Mouse (Mus musculus) layer of hippocampus, postnatal 10 days (tissue): ENCODE results near the gene Tagln3. TPM values are rescaled to one million over a fixed set of nuclear protein-coding genes. Genes with fewer than 3 reads are reported as not detected.
A peak's percentile ranks its signal among the peaks of the same experiment; 100 is the strongest.

Experiments used
- DNase-seq, 2 experiments: peaks; one replicate each; pipeline ENCODE4 v3.0.0; 2021; ENCODE audit warnings: low spot score in 2 of 2
- long read RNA-seq: library from polyadenylated mRNA; stranded (forward); transcript quantifications from one replicate; pipeline ENCODE4 v2.0.0, GENCODE M21; 2023
- total RNA-seq, 2 experiments: library from RNA; stranded (reverse); gene quantifications; 2 replicates each; pipeline ENCODE4 v1.2.3; 2021

Tagln3 gene
- 100 to 1,000 TPM; 251 to 259 TPM for total RNA-seq
- long read RNA-seq, transcript Tagln3-201 (4 exons, 1,240 nt): major isoform, 497 of 516 reads
- long read RNA-seq, partial matches to known transcripts: 6 of 516 reads
- long read RNA-seq, other reads (novel, unspliced or antisense): 13 of 516 reads

DNA sequence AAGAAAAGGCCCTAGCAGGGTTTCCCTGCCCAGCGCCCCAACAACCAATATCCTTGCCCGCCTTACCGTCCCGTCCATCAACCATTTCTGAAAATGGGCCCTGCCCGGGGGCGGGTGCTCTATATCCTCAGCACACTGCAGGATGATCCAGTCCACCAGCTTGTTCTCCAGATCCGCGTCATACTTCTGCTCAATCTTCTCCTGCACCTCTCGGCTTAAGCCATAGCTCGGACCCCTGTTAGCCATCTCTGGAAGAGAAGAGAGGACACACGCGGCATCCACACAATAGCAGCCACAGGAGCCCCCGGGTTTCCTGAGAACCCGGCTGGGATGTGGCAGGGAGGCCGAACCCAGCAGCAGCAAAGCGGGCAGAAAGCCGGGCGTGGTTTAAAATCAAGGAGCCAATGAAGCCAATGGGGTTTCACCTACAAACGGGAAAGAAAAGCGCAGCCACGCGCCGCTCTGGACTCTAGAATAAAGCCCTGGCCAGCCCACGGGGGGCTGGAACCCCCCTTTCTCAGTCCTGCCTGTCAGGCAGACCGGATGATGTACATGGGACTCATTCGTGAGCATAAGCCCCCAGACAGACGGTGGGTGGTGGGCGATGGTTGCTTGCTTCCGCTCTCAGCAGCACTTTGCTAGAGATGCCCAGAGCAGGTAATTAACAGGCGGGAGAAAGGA is at the start of gene Tagln3:
TSS of gene Tagln3 (minus strand) at position 548 of the 681 bp plus-strand sequence.
- peak; percentile 76 to 81 for DNase-seq

DNA sequence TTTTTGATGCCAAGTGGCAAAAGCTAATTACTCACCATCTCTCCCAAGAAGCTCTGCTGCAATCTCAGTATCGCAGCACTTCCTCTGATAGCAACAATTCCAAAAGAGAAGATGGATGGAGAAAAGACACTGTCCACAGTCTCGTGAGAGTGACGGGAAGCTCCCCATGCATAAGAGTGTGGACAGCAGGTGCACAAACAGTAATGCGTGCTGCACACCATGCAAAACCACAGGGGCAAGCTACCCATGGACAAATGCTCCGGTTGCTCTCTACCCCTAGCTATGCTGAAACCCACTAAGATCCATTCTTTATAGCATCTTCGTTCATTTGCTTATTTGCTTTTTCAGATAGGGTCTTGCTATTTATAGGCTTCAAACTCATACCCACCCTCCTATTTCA is 46.5 kb upstream of the Tagln3 start:
- no peak for DNase-seq

DNA sequence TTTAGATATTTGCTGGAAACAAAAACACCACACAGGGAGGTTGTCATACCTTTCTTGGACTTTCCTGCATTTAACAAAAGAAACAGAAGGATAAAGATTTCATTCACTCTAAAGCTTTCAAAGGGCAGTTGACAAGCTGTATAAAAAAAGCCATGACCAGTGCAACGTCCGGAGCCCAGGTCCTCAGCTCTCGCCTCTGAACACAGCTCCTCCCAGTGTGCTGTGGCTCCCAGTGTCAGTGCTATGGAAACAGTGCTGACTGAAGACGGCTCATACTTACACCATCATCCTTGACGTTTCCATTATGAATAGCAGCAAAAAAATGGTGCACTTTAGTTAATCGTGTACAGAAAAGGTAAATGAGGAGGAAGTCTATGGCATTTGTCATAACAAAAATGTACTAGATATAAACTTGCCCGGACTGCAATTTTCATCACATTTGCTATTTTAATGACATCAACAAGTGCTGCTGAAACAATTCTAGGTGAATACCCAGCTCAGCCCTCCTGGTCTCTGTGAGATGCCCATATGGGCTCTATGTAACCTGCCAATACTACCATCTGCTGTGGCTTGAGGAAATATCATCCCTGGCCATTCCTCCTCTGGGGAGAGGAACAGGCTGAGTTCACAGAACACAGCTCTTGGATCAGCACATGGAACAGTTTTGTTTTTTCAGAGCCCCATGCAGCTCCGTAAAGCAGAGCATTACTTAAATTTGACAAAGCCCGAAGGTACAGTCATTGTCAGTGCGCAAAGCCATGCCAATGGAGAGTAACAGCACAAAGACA is 43.6 kb upstream of the Tagln3 start:
- peak in 1 of 2 experiments; percentile 16 for DNase-seq

DNA sequence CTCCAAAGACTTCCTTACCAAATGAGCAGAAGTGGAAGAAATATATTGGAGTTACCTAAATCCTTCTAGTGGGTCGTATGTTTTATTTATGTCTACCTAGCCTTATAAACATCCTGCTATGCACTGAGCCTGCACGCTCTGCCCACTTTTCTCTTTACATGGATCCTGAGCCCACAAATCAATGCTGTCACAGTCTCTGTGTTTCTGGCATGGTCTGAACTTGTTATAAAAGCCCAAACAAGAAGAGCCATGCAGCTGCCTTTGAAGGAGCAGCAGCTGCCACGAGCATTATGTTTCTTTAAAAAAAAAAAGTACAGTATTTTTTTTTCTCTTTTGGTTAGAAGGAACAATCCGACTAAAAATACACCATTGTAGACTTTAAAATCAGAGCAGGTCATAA is 43.0 kb upstream of the Tagln3 start:
- DNase-seq: no peak

DNA sequence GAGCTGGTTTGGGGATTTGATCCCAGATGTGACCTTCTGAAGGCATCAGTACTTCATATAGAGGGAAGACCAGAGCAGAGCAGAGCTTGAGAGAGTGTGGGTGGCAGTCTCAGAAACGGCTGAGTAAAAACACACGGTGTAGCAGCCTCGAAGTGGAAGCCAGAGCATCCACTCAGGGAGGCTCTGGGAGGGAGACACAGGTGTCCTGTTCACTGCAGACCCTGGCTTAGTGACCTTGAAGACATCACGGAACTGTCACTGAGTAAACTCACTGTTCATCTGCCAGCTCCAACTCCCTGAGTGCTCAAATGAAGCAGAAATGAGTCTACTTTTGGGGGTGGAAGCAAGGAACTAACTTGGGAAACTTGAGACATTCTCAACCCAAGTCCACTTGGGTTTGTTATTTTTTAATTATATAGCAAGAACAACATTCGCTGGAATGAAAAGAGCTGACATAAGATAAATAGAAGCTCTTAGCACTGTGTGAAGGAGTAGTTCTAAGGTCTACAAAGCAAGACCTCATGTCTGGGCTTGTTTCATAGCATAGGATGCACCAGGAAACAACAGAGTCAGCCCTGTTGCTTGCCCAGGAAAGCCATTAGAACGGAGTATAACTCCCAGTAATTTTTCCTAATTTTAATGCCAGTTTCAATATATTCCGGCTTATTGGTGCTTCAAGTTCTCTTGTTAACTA is 41.5 kb upstream of the Tagln3 start:
- DNase-seq: no peak

DNA sequence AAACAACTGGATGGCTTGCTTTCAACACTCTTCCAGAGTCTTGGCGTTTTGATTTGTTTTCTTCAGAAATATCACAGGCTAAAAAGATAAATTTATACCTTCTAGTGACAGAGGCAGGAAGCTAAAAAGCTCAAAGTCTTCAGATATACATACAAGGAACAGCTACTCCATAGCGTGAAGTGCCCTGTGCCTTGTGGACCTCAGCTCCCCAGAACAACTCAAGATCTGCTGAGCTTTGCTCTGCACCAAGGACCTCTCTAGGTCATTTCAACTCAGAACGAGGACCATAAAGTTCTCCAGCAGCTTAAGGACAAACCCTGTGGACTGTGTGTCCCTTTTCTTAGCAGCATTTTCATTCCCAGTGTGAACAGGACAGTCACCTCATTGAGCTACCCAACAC is 40.7 kb upstream of the Tagln3 start:
- no peak for DNase-seq

DNA sequence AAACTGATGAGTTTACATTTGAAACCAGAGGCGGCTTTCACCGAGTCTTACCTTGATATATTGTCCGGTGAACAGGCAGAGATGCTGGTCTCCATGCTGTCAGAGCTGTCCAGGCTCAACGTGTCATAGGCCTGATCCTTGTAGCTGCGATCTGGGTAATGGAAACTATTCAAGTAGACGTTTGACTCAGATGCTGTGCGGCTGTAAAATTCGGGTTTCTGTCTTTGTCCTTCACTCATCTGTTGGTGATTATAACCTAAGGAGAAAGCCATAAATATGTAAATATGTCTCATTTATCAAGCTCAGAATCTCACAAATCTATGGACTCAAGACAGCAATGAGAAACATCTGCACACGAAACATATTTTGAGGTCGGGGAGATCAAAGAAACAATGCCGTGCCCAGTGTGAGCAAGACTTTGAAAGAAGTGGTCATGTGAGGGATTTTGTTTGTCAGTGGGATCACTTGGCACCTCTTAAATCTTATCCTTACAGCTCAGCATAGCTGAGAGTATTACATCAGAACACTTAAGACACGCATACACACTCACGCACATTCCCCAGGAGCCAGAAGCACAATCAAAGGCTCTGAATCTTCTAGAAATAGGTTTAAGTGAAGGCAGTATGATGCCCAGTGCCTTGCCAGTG is 38.6 kb upstream of the Tagln3 start:
- DNase-seq: no peak

DNA sequence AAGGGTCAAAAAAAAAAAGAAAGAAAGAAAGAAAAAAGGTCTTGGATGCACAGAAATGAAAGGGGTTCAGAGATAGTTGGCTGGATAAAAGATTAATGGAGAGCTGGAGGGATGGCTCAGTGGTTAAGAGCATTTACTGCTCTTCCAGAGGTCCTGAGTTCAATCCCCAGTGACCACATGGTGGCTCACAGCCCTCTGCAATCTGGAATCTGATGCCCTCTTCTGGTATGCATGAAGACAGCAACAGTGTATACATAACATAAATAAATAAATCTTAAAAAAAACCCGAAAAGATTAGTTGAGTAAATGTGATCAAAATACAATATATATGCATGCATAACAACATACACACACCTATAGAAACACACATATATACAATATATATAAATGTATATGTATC is 37.0 kb upstream of the Tagln3 start:
- DNase-seq: no peak

DNA sequence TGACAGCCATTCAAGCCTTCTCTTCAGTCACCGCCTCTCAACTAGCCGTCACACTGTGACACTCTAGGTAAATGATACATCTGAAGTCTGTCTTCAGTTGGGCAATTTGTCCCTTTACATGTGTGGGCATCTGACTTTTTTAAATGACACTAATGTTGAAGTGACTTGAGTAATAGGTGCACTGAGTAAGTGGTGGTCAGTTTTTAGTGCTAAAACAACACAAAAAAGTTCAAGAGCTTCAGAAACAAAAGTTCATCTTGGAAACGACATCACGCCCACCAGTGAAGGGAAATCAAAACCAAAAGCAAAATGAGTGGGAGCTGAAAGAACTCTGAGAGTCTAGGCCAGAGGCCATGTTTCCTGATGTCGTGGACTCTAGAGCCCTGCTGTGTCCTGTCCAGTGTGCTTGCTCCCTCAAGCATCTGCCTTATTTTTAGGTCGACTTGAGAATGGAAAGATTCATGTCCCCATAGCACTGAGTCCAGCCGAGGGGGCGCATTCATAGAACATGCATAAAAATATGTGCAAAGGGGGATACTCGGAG is 34.4 kb upstream of the Tagln3 start:
- DNase-seq: no peak

DNA sequence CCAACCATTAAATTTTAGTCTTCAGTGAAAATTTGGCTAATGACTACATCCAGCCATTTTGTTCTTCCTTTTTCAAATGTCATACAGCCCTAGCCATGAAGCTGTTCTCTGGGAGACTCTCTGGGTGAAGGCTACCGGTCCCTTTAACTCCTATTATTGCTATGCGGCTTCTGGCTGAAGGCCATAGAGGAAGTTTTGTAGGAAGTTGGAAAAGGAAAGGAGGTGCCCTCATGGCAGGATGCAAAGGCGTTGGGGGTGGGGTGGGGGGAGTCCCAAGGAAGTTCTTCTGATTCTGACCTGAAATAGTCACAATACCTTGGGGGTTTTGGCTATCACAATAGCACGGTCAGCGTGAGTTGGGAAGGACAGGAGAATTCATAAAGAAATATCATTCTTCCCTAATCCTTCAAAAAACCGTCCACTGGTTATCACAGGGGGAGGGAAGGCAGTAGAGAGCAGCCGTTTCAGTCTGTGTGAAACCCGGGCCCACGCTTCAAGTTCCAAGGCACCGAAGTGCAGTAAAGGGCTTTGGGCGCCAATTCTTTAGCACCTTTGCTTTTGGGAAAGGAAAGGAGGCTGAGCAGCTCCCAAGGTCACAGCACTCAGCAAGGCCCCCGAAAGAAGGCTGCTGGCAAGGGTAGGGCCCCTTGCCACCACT is 33.1 kb upstream of the Tagln3 start:
- DNase-seq: peak in 1 of 2 experiments; percentile 14

DNA sequence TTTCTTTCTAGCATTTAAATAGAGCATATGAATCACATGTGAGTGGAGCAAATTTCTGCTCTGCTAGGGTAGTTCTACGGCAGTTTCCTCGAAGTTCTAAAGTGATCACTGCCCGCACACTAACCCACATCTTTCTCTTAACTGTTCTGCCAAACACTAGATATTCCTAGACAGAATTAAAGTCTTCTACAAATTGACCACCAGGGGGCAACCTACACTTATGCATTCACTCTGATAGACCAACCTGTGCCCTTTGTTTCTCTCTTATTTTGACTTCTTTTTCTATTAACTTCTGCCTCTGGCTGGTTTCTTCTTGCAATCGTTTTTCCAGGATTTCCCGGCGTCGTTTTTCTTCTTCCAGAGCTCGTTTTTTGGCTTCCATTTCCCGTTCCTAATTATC is 32.4 kb upstream of the Tagln3 start:
- DNase-seq: peak; percentile 20 to 45

DNA sequence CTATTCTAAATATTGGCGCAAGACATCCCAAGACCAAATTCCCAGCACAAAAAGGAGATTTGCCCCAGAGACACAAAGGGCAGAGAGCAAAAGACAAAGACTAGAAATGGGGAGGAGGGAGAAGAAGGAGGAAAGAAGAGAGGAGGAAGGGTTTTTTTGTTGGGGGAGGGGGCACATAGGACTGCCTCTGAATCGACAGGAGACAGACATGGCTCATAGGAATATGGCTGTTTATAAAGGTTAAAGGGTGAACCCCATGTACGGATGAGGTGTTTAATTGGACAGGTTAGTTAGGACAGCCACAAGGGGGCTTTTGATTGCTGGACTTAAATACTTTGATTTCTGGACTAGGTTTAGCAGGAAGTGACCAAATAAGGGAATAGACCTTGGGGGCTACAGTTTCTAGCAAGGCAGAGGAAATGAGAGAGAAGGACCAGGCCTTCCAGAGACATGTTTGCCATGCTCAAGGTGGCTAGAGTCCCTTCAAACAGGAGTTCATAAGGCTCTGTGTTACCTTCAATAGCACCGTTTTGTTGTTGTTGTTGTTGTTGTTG is 19.3 kb upstream of the Tagln3 start:
- DNase-seq: peak in 1 of 2 experiments; percentile 9

DNA sequence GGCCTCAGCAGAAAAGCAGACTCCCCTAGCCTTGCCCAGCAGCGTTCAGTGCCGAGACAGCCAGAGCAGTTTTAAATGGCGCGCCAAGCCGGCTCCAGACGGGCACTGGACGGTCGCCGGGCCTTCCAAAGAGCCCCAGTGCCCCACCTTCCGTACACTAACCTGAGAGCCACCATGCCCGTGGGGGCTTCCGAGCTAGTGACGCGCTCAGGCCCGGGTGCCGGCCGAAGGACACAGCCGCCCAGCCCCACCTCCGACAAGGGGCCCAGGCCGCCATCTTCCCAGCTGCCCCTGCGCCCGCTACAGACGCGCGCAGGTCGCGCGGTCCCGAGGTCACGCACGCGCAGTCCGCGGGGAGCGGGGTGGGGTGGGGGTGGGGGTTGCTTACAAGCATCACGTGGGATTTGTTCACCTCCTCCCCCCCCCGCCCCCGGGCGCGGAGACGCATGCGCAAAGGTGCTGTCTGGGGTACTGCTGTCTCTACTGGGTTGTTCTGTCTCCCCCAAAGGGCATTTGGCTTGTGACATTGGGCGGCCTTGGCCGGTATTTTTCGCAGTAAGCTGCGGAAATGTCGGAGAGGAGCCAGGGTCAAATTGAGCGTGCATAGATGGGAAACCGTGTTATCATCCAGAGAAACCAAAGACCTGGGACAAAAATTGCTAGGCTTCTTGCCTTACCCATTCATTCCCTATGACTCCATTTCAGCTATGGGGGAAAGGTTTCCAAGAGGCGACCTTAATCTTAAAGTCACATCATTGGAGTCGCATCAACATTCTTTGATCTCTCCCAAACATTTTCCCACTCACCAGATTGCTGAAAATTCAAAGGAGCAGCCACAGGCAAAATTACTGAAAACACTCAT is 18.4 kb upstream of the Tagln3 start, which contains the start of gene Abhd10:
TSS of gene Abhd10 (minus strand) at position 341 of the 862 bp plus-strand sequence.
- peak; percentile 96 to 97 for DNase-seq

DNA sequence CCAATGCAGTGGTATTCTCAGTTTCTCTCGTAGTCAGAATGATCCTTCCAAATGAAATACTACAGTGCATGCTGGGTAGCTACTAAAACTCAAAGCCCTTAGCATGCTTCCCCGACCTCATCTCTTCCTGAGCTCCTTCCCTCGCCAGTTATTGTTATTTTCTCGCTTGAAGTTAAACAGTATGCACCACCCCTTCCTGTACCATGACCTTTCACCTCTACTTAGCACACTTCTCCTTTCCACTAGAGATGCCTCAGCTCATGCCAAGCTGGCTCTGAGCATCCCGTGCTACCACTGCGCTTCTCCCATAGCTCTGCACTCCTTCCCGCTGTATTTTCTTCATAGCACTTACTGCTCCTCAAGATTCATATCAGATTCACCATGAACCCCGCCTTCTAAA is 13.5 kb upstream of the Tagln3 start:
- peak in 1 of 2 experiments; percentile 3 for DNase-seq

DNA sequence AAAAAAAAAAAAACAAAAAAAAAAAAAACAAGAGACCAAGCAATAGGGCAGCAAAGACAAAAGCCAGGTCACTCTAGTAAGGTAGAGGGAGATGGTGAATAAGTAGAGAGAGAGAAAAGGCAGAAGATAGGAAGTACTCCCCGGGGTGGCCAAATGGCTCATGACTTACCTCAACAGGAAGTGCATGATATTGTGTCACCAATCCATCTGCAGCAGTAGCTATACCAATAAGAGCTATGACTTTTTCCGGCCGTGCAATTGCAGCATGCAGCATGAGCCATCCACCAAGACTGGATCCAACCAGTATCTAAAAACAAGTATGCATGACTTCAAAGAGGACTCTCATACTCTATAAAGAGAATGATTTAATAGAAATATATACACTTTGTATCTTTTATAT is 12.3 kb upstream of the Tagln3 start:
- DNase-seq: no peak

DNA sequence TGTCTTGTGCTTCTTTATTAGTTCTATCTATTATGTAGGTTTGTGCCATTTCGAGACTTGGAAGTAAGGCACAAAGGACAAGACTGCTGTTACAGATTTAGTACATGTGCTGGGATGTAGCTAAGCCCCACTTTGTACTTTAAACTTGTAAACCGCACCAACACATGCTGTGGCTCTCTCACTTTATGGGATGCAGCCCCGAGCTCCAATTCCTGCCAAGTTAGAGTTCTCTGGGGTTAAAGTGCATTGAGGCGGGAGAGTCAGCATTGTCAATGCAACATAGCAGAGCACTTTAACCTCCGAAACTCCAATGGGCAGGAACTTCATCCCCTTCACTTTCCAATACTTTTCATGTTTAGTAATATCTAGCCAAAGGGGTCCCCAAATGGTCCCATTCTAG is 4.8 kb upstream of the Tagln3 start:
- DNase-seq: no peak

DNA sequence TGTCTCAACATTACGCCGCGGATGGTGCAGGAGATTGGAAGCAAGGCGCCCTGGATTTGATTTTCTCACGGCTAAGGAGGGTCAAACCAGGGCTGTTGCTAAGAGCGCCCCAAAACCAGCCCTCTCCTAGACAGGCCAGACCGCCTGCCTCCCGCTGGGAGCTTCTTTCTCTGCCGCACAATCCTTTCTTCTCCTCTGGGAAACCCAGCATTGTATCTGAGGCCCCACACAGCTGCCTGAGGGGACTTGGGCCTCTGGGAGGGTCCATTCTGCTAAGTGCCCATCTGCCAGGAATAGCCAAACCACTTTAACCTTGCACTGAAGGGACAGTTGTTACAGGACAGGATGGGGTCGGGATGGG is 314 bp upstream of the Tagln3 start:
- no peak for DNase-seq

DNA sequence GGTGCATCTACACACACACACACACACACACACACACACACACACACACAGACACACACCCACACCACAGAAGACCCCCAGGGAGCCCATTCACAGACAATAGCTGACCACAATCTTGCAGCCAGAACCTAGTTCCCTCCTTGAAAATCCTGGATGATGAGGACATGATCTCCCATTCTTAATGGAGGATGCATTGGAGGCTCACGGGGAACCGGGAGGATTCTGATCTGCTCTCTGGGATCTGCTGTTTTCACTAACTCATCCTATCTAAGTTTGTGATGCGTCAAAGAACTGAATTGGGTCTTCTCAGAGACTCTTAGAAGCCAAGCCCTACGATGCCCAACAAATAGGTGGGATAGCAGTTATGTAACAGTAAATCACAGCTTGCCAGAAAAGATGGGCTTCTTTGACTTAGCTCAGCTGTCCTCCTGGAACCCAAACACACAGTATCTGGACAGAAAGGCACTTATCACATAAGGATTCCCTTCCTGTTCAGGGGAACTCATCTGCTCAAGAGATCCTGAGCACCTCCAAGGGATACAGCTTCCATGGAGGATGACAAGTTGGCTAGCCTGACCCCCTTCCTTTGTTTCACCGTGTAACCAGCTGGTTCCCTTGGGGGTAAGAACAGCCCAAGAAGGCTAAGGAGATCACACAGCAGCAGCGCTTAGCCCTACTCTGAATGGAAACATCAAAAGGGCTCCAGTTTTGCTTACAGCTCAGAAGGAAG is 1.1 kb downstream of the Tagln3 start:
- peak; percentile 39 to 51 for DNase-seq
